18 mouse cellular contexts compared by ENCODE assay signal in the genomic region with DNA sequence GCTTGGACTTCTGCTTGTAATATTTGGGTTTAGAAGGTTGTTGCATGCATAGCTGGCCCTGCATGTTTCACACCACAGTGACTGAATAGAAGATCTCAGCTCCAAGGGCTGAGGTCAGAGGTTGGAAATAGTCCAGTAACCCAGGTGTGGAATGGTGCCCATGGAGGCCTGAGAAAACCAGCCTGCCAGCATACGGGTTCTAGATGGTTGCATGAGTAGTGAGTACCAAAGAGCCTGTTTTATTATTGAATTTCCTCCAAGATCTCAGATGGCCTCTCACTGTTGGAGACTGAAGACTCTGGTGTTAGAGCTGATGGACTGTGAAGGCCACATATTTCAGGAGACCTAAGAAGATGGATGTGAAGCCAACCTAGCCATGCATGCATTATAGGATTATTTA.
DNase-seq lines count a peak whose midpoint lies in the region.
"Had no signal": no experiment of that assay in that cellular context is flagged by ENCODE, and none has a peak within 500 bp of the region (broad histone marks: within the 10 kb centered on the region; RNA-seq: fewer than 3 reads in every experiment).

No protein-coding gene starts in this region.

- intact Hi-C loops in left cerebral cortex, postnatal 4 days (cut with DNase I) = no loop called here
- intact Hi-C loops in left cerebral cortex, postnatal 36 days (cut with DNase I) = no loop called here

- DNase-seq in left cerebral cortex, postnatal 4 days = peak; percentile 78
- no peak for DNase-seq in left cerebral cortex, postnatal 36 days (ENCODE audit: low spot score in 2 of 2)
- peak; percentile 95 for DNase-seq in cerebellum, adult 11 months
- peak; percentile 99 for DNase-seq in cerebellum, adult 9-10 months
- peak; percentile 94 to 99 for DNase-seq in cerebellum, postnatal 36 days
- no peak for DNase-seq in right cerebral cortex, postnatal 36 days (ENCODE audit: low spot score in 2 of 2)
- no peak for DNase-seq in urinary bladder, postnatal 14 days (ENCODE audit: low spot score)
- DNase-seq in adipocyte (ENCODE audit: low spot score) = no peak
- DNase-seq: adrenal gland, postnatal 10 days; heart, postnatal 36 days; kidney, adult 2 months; kidney, postnatal 36 days; liver, embryonic 13.5 days; lung, adult 18-20 months; lung, postnatal 4 days; retina, postnatal 1 day; right cerebral cortex, postnatal 14 days; thymus, postnatal 14 days had no signal

Comparison
In these comparisons a context has a peak if more than half of its experiments do, and no peak if none do; other contexts are left out.
1. DNase-seq: peak in left cerebral cortex, postnatal 4 days (single experiment), cerebellum, adult 11 months (single experiment), cerebellum, adult 9-10 months (single experiment) and cerebellum, postnatal 36 days (2 of 2); none in left cerebral cortex, postnatal 36 days (0 of 2), right cerebral cortex, postnatal 36 days (0 of 2), urinary bladder, postnatal 14 days (single experiment) and adipocyte (single experiment).